Mouse (Mus musculus): ENCODE measurements at regions not wholly inside any gene's neighbourhood (a gene's known extent, or its start where the extent isn't known, plus 50 kb on each side); places are given as distances from the start of the nearest gene placed in this dataset.

GRCm38 (mm10) chr9:56552766-56553165 lies 134.4 kb downstream of the Hmg20a start:
- TF ChIP-seq CTCF (IDR thresholded peaks at IDR 0.05; ENCODE audit: low read depth, low read length) (peak; percentile 72), POLR2A (IDR thresholded peaks at IDR 0.05; ENCODE audit: borderline replicate concordance, low read depth, low read length) (no peak)
